Mouse (Mus musculus) neural tube, embryonic 15.5 days (tissue): ENCODE results near the gene Rnf19b. TPM values are rescaled to one million over a fixed set of nuclear protein-coding genes. Genes with fewer than 3 reads are reported as not detected.
A peak's percentile ranks its signal among the peaks of the same experiment; 100 is the strongest.

Experiments
- ATAC-seq: fragments of 200-750 bp; cut with Nextera tagmentation; 2 replicates; pipeline ENCODE4 v1.8.0; 2017; ENCODE audit warnings: mild to moderate bottlenecking, moderate TSS enrichment, moderate library complexity; ENCODE audit not compliant: low FRiP score
- H3K27ac ChIP-seq: fragments of 300-500 bp; sonication (generic); replicated peaks from 2 replicates; pipeline ENCODE4 v1.5.1; 2015; ENCODE audit warnings: mild to moderate bottlenecking, inconsistent platforms
- H3K27me3 ChIP-seq: fragments of 300-500 bp; sonication (generic); replicated peaks from 2 replicates; pipeline ENCODE4 v1.6.1; 2015; ENCODE audit warnings: inconsistent platforms
- H3K36me3 ChIP-seq: fragments of 300-500 bp; sonication (generic); 2 replicates; pipeline ENCODE4 v1.6.1; 2015; ENCODE audit warnings: inconsistent platforms
- H3K4me1 ChIP-seq: fragments of 300-500 bp; sonication (generic); 2 replicates; pipeline ENCODE4 v1.6.1; 2015; ENCODE audit warnings: inconsistent platforms
- H3K4me2 ChIP-seq: fragments of 300-500 bp; sonication (generic); 2 replicates; pipeline ENCODE4 v1.6.1; 2015; ENCODE audit warnings: inconsistent platforms, mild to moderate bottlenecking, moderate library complexity
- H3K4me3 ChIP-seq: fragments of 300-500 bp; sonication (generic); replicated peaks from 2 replicates; pipeline ENCODE4 v1.5.1; 2015; ENCODE audit warnings: mild to moderate bottlenecking, inconsistent platforms
- H3K9ac ChIP-seq: fragments of 300-500 bp; sonication (generic); replicated peaks from 2 replicates; pipeline ENCODE4 v1.6.1; 2015; ENCODE audit warnings: mild to moderate bottlenecking, inconsistent platforms
- H3K9me3 ChIP-seq: fragments of 300-500 bp; sonication (generic); replicated peaks from 2 replicates; pipeline ENCODE4 v1.6.1; 2016; ENCODE audit warnings: inconsistent platforms
- WGBS: fragments of 180-500 bp; shearing (Covaris S2); methylation state at CpG from one replicate; pipeline ENCODE4 v1.1.7; 2015; ENCODE audit warnings: mixed read lengths; 5-methylcytosine and 5-hydroxymethylcytosine counted together
- polyA plus RNA-seq: library from polyadenylated mRNA; unstranded; fragments of >200 nt; fragmentation: Nextera tagmentation; extraction: Ambion mirVana; gene quantifications from 2 replicates; pipeline ENCODE4 v1.2.1, GENCODE M21; 2015

Gene Rnf19b
- polyA plus RNA-seq, 1 experiment from 2014 or later = 34.5 TPM

GRCm38 (mm10) chr4:129124652-129125146, 66.6 kb downstream of the Rnf19b start:
- Histone ChIP-seq H3K9ac (no peak overlapping the region), H3K4me3 (no peak overlapping the region), H3K9me3 (no peaks in the 10 kb centered on the region), H3K4me1 (peaks cover 63% of the 10 kb centered on the region), H3K27me3 (peaks cover 20% of the 10 kb centered on the region), H3K27ac (peak overlapping the region; percentile 10; the same call in 1 of the 2 replicates), H3K36me3 (no peaks in the 10 kb centered on the region), H3K4me2 (peak overlapping the region; percentile 36)
- ATAC-seq = no peak
- 7% methylated on average over 13 of the region's 13 CpGs for WGBS

- 17% methylated on average over 19 of the region's 19 CpGs for WGBS
- Histone ChIP-seq H3K4me2 (peak overlapping the region; percentile 39), H3K4me3 (no peak overlapping the region), H3K27me3 (peaks cover 13% of the 10 kb centered on the region; the same call in 1 of the 2 replicates), H3K9ac (no peak overlapping the region), H3K4me1 (peaks cover 62% of the 10 kb centered on the region), H3K9me3 (no peaks in the 10 kb centered on the region), H3K36me3 (no peaks in the 10 kb centered on the region), H3K27ac (no peak overlapping the region)
- ATAC-seq = no peak
Observed at GRCm38 (mm10) chr4:129125736-129126451, 67.8 kb downstream of the Rnf19b start.

- ATAC-seq = no peak
- peak overlapping the region; percentile 28; the same call in 1 of the 2 replicates for H3K27ac ChIP-seq
- H3K4me2 ChIP-seq = no peak overlapping the region
- peaks cover 49% of the 10 kb centered on the region for H3K4me1 ChIP-seq
- no peaks in the 10 kb centered on the region for H3K36me3 ChIP-seq
- no peak overlapping the region for H3K4me3 ChIP-seq
- no peaks in the 10 kb centered on the region; the same call in 1 of the 2 replicates for H3K27me3 ChIP-seq
- no peaks in the 10 kb centered on the region for H3K9me3 ChIP-seq
- no peak overlapping the region for H3K9ac ChIP-seq
- 57% methylated on average over 13 of the region's 13 CpGs for WGBS
Observed at GRCm38 (mm10) chr4:129128582-129129338, 70.7 kb downstream of the Rnf19b start.

- 68% methylated on average over 8 of the region's 9 CpGs for WGBS
- Histone ChIP-seq H3K36me3 (no peaks in the 10 kb centered on the region), H3K4me3 (no peak overlapping the region), H3K4me2 (no peak overlapping the region), H3K27ac (no peak overlapping the region), H3K4me1 (peaks cover 49% of the 10 kb centered on the region), H3K9me3 (no peaks in the 10 kb centered on the region), H3K27me3 (no peaks in the 10 kb centered on the region; the same call in 1 of the 2 replicates), H3K9ac (no peak overlapping the region)
- no peak for ATAC-seq
Observed at GRCm38 (mm10) chr4:129129387-129129786, 71.3 kb downstream of the Rnf19b start.

- Histone ChIP-seq H3K27me3 (no peaks in the 10 kb centered on the region; the same call in 1 of the 2 replicates), H3K4me3 (peak overlapping the region; percentile 20; the same call in 1 of the 2 replicates), H3K9me3 (no peaks in the 10 kb centered on the region), H3K27ac (peak overlapping the region; percentile 39; the same call in 1 of the 2 replicates), H3K4me1 (peaks cover 50% of the 10 kb centered on the region), H3K9ac (no peak overlapping the region), H3K4me2 (peak overlapping the region; percentile 46), H3K36me3 (no peaks in the 10 kb centered on the region)
- WGBS = 2% methylated on average over 8 of the region's 8 CpGs
- peak; percentile 33; the same call in 1 of the 2 replicates for ATAC-seq
Observed at GRCm38 (mm10) chr4:129130149-129130548, 72.1 kb downstream of the Rnf19b start.

GRCm38 (mm10) chr4:129130755-129131303, 72.8 kb downstream of the Rnf19b start:
- ATAC-seq = peak; percentile 65

GRCm38 (mm10) chr4:129134799-129135585, 76.9 kb downstream of the Rnf19b start:
- Histone ChIP-seq H3K27ac (no peak overlapping the region), H3K36me3 (peaks cover 8% of the 10 kb centered on the region; the same call in 1 of the 2 replicates), H3K4me3 (no peak overlapping the region), H3K9me3 (no peaks in the 10 kb centered on the region), H3K4me2 (peak overlapping the region; percentile 47), H3K27me3 (no peaks in the 10 kb centered on the region), H3K4me1 (peaks cover 53% of the 10 kb centered on the region), H3K9ac (peak overlapping the region; percentile 40; the same call in 1 of the 2 replicates)
- ATAC-seq = no peak
- WGBS = 4% methylated on average over 15 of the region's 15 CpGs

More at GRCm38 (mm10) chr4:129130755-129131303, 72.8 kb downstream of the Rnf19b start:
- H3K27me3 ChIP-seq = no peaks in the 10 kb centered on the region; the same call in 1 of the 2 replicates
- H3K36me3 ChIP-seq = no peaks in the 10 kb centered on the region
- H3K27ac ChIP-seq = peak overlapping the region; percentile 39; the same call in 1 of the 2 replicates
- H3K4me2 ChIP-seq = peak overlapping the region; percentile 46
- no peaks in the 10 kb centered on the region for H3K9me3 ChIP-seq
- peaks cover 45% of the 10 kb centered on the region for H3K4me1 ChIP-seq
- no peak overlapping the region for H3K9ac ChIP-seq
- 6% methylated on average over 16 of the region's 17 CpGs for WGBS
- peak overlapping the region; percentile 20; the same call in 1 of the 2 replicates for H3K4me3 ChIP-seq

Other genes with a start within 250 kb of the Rnf19b start
- 20.9 and 25.5 TPM in 2 replicates for gene Trim62, start 174.7 kb upstream of the Rnf19b start, polyA plus RNA-seq
- 20.3 and 20.7 TPM in 2 replicates for gene Azin2, start 95.8 kb upstream of the Rnf19b start, polyA plus RNA-seq
- 90.2 and 120 TPM in 2 replicates for gene Ak2, start 66.3 kb upstream of the Rnf19b start, polyA plus RNA-seq
- gene Tmem54, start 47.3 kb downstream of the Rnf19b start, polyA plus RNA-seq = 3.3 TPM in 1 of 2 replicates, not detected in the other
- 129 and 143 TPM in 2 replicates for gene Hpca, start 63.8 kb downstream of the Rnf19b start, polyA plus RNA-seq
- gene Fndc5, start 78.7 kb downstream of the Rnf19b start, polyA plus RNA-seq = 27.0 and 34.9 TPM in 2 replicates
- 16.7 TPM in 2 replicates for gene S100pbp, start 131.5 kb downstream of the Rnf19b start, polyA plus RNA-seq
- gene Yars, start 131.5 kb downstream of the Rnf19b start, polyA plus RNA-seq = 109 and 111 TPM in 2 replicates
- 6.0 and 6.9 TPM in 2 replicates for gene C77080, start 203.1 kb downstream of the Rnf19b start, polyA plus RNA-seq
- gene Sync, start 229.3 kb downstream of the Rnf19b start, polyA plus RNA-seq = 2.7 and 2.9 TPM in 2 replicates